Mouse (Mus musculus) bone marrow, adult 2 months (tissue): ENCODE data around the gene Nktr.

Source experiments
- CTCF ChIP-seq: fragments of 200-500 bp; IDR thresholded peaks from 2 replicates; pipeline ENCODE4 v1.5.1; 2011; ENCODE audit warnings: low read length, control low read depth; ENCODE audit not compliant: control insufficient read depth, insufficient read depth
- POLR2A ChIP-seq: fragments of 200-500 bp; IDR thresholded peaks from 2 replicates; pipeline ENCODE4 v1.6.1; 2011; ENCODE audit warnings: low read depth, mild to moderate bottlenecking, control low read depth, low read length, borderline replicate concordance; ENCODE audit not compliant: control insufficient read depth

GRCm38 (mm10) chr9:121763716-121764115, 44.7 kb downstream of the Nktr start:
- TF ChIP-seq POLR2A (no peak), CTCF (no peak)
